ENCODE assay signal across 15 mouse cellular contexts in genomic region chr8:72901591-72901990, GRCm38 (mm10).
"Had no signal": no experiment of that assay in that cellular context is flagged by ENCODE, and none has a peak within 500 bp of the region (broad histone marks: within the 10 kb centered on the region; RNA-seq: fewer than 3 reads in every experiment).

No protein-coding gene starts in this region.

- H3K27me3 ChIP-seq: megakaryocyte, embryonic 14.5 days; midbrain, embryonic 12.5 days; midbrain, embryonic 15.5 days; neural tube, embryonic 12.5 days; stomach, embryonic 15.5 days had no signal

- H3K9ac ChIP-seq: liver, embryonic 14.5 days; lung, embryonic 14.5 days; midbrain, embryonic 12.5 days; midbrain, embryonic 15.5 days; neural tube, embryonic 12.5 days; stomach, embryonic 15.5 days had no signal

- H3K4me2 ChIP-seq: lung, embryonic 14.5 days; midbrain, embryonic 12.5 days; midbrain, embryonic 15.5 days; neural tube, embryonic 12.5 days; stomach, embryonic 15.5 days had no signal

- H3K9me3 ChIP-seq: megakaryocyte, embryonic 14.5 days; midbrain, embryonic 12.5 days; midbrain, embryonic 15.5 days; neural tube, embryonic 12.5 days; stomach, embryonic 15.5 days had no signal

- ATAC-seq: midbrain, embryonic 15.5 days had no signal

- H3K4me3 ChIP-seq: megakaryocyte, embryonic 14.5 days; midbrain, embryonic 12.5 days; midbrain, embryonic 15.5 days; neural tube, embryonic 12.5 days; stomach, embryonic 15.5 days had no signal

- H3K36me3 ChIP-seq: midbrain, embryonic 12.5 days; midbrain, embryonic 15.5 days; neural tube, embryonic 12.5 days; stomach, embryonic 15.5 days had no signal

- H3K4me1 ChIP-seq: megakaryocyte, embryonic 14.5 days; midbrain, embryonic 12.5 days; midbrain, embryonic 15.5 days; neural tube, embryonic 12.5 days; stomach, embryonic 15.5 days had no signal

- H3K27ac ChIP-seq: liver, embryonic 14.5 days; macrophage; midbrain, embryonic 12.5 days; midbrain, embryonic 15.5 days; neural tube, embryonic 12.5 days; stomach, embryonic 15.5 days; stomach, postnatal 0 days had no signal

- DNase-seq: lung, adult 18-20 months; lung, embryonic 14.5 days; lung, postnatal 10 days; right cerebral cortex, postnatal 14 days; thymus, adult 2 months; thymus, postnatal 25 days; thymus, postnatal 4 days had no signal
